Mouse (Mus musculus) ES-Bruce4 (cell line): ENCODE measurements around the gene Morn3. TPM values are rescaled to one million over a fixed set of nuclear protein-coding genes. Genes with fewer than 3 reads are reported as not detected.

ENCODE experiments used
- H3K27ac ChIP-seq: 2 replicates; pipeline ENCODE4 v1.5.1; 2012; ENCODE audit warnings: low read length, inconsistent platforms; ENCODE audit not compliant: insufficient read depth
- H3K27me3 ChIP-seq: 2 replicates; pipeline ENCODE4 v1.6.1; 2012; ENCODE audit warnings: mild to moderate bottlenecking, low read length, inconsistent platforms; ENCODE audit not compliant: control insufficient read depth, poor library complexity, insufficient read depth, severe bottlenecking
- H3K36me3 ChIP-seq: 2 replicates; pipeline ENCODE4 v1.6.1; 2012; ENCODE audit warnings: inconsistent platforms, mild to moderate bottlenecking, low read length, moderate library complexity; ENCODE audit not compliant: control insufficient read depth, poor library complexity, insufficient read depth, severe bottlenecking
- H3K4me1 ChIP-seq: one replicate; pipeline ENCODE4 v1.8.1; 2011; ENCODE audit warnings: low read length; ENCODE audit not compliant: control insufficient read depth, insufficient read depth
- H3K4me3 ChIP-seq: 2 replicates; pipeline ENCODE4 v1.5.1; 2011; ENCODE audit warnings: low read depth, mild to moderate bottlenecking, low read length
- H3K9ac ChIP-seq: 2 replicates; pipeline ENCODE4 v1.6.1; 2012; ENCODE audit warnings: low read depth, mild to moderate bottlenecking, inconsistent platforms; ENCODE audit not compliant: poor library complexity, severe bottlenecking
- H3K9me3 ChIP-seq: replicated peaks from 2 replicates; pipeline ENCODE4 v1.6.1; 2012; ENCODE audit warnings: mild to moderate bottlenecking, low read length, inconsistent platforms; ENCODE audit not compliant: control insufficient read depth, poor library complexity, insufficient read depth, severe bottlenecking
- CTCF ChIP-seq: IDR thresholded peaks from one replicate; pipeline ENCODE4 v1.8.1; 2011; ENCODE audit warnings: low read depth, low read length
- EP300 ChIP-seq: IDR thresholded peaks from 2 replicates; pipeline ENCODE4 v1.6.1; 2011; ENCODE audit warnings: low read depth, low read length; ENCODE audit not compliant: insufficient read depth
- POLR2A ChIP-seq: IDR thresholded peaks from one replicate; pipeline ENCODE4 v1.8.1; 2011; ENCODE audit warnings: low read length; ENCODE audit not compliant: insufficient read depth
- polyA plus RNA-seq: library from polyadenylated mRNA; stranded (reverse); fragments of >200 nt; gene quantifications from 2 replicates; pipeline ENCODE4 v1.2.4, GENCODE M21; 2011; ENCODE audit warnings: low read depth; ENCODE audit not compliant: missing spikeins, insufficient read depth, insufficient read length

The Morn3 gene
- polyA plus RNA-seq, 1 experiment: not detected

DNA sequence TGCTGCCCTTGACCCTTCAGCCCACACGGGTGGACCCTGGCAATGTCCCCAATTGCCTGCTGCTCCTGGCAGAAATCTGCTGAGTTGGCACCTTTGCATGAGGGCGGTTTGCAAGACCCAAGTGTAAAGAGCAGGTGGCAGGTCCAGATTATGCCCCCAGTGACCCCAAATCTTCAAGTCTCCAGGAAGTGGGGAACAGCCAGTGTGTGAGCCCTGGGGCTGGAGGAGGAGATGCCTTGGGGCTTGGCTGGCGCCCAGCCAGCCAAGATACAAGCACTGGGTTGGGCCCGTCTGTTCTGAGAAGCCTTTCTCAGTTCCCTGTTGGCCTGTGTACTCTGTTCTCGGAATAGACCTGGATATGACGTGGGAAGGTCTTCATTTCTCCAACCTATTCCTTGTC lies 19.4 kb downstream of the Morn3 start:
- Histone ChIP-seq H3K4me1 (peaks cover 4% of the 10 kb centered on the region), H3K27ac (no peak overlapping the region)
- TF ChIP-seq CTCF: no peak
- no peak for TF ChIP-seq EP300
- no peak for TF ChIP-seq POLR2A

DNA sequence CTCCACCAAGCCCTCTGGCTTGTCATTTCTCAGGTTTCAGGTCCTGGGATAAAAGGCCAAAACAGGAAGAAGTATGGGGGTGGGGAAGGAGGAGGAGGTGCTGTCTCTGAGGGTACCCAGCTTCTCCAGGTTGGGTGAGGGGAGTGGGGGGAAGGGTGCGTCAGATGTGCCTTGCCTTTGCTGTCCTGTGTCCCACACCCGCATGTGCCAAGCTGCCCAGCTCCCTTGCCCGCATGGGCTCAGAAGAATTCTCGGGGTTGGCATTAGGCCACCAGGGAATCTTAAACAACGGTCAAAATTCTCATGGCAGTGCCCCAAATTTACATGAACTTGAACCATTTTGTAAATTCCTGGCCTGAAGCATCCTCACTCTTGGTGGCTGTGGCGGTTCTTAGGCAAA lies 20.4 kb downstream of the Morn3 start:
- Histone ChIP-seq H3K4me1 (peaks cover 4% of the 10 kb centered on the region), H3K9me3 (0 out of 2 replicates have a peak, but pooled peaks cover 3% of the 10 kb centered on the region), H3K4me3 (no peak overlapping the region), H3K36me3 (no peaks in the 10 kb centered on the region), H3K27me3 (no peaks in the 10 kb centered on the region), H3K27ac (no peak overlapping the region), H3K9ac (no peak overlapping the region)
- no peak for TF ChIP-seq EP300
- no peak for TF ChIP-seq POLR2A
- TF ChIP-seq CTCF: no peak

More for the DNA sequence above, 19.4 kb downstream of the Morn3 start:
- Histone ChIP-seq H3K9ac (no peak overlapping the region), H3K36me3 (no peaks in the 10 kb centered on the region), H3K27me3 (no peaks in the 10 kb centered on the region), H3K9me3 (0 out of 2 replicates have a peak, but pooled peaks cover 3% of the 10 kb centered on the region), H3K4me3 (no peak overlapping the region)

- Histone ChIP-seq H3K27me3 (no peaks in the 10 kb centered on the region), H3K4me3 (no peak overlapping the region), H3K36me3 (no peaks in the 10 kb centered on the region), H3K9ac (no peak overlapping the region), H3K4me1 (peaks cover 4% of the 10 kb centered on the region), H3K27ac (no peak overlapping the region), H3K9me3 (no peaks in the 10 kb centered on the region)
- no peak for TF ChIP-seq POLR2A
- no peak for TF ChIP-seq EP300
- no peak for TF ChIP-seq CTCF
Measured at GRCm38 (mm10) chr5:123024965-123025573, 21.7 kb downstream of the Morn3 start.

GRCm38 (mm10) chr5:123024312-123024711 lies 22.5 kb downstream of the Morn3 start:
- Histone ChIP-seq H3K9me3 (no peaks in the 10 kb centered on the region), H3K36me3 (no peaks in the 10 kb centered on the region), H3K4me3 (no peak overlapping the region), H3K27ac (no peak overlapping the region), H3K27me3 (no peaks in the 10 kb centered on the region), H3K9ac (no peak overlapping the region), H3K4me1 (peaks cover 4% of the 10 kb centered on the region)
- TF ChIP-seq CTCF (no peak), EP300 (no peak), POLR2A (no peak)

DNA sequence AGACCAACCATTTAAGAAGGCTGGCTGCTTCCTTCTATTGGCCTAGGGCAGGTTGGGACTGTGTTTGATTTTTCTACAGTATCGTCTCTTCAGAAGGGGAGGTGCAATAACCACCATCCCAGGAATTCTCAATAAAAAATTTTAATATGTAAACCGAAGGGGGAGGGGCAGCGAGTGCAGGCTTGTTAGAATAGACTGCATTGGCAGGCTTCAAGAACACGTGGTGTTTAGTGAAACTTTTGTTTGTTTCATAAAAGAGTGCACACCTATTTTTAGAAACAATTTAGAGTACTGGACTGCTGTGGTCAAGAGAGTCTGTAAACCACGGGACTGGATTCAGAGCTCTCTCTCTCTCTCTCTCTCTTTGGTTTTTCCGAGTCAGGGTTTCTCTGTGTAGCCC lies 23.8 kb downstream of the Morn3 start:
- no peak overlapping the region for H3K4me3 ChIP-seq
- no peaks in the 10 kb centered on the region for H3K27me3 ChIP-seq
- no peak overlapping the region for H3K9ac ChIP-seq
- H3K27ac ChIP-seq: no peak overlapping the region
- no peaks in the 10 kb centered on the region for H3K9me3 ChIP-seq
- TF ChIP-seq CTCF: no peak
- TF ChIP-seq EP300: no peak
- TF ChIP-seq POLR2A: no peak
- H3K4me1 ChIP-seq: peaks cover 4% of the 10 kb centered on the region
- no peaks in the 10 kb centered on the region for H3K36me3 ChIP-seq

DNA sequence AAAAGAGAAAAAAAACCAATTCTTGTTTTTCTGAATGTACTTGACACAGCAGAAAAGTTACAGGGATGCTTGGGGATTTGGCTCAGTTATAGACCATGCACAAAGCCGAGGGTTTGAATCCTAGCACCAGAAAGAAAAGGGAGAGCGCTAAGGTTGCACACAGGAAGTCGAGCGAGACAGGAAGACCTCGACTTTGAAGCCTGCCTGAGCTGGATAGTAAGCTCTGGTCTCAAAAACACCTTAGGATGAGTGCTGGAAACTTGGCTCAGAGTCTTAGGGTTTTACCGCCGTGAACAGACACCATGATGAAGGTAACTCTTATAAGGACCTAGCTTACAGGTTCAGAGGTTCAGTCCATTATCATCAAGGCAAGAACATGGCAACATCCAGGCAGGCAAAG lies 25.4 kb downstream of the Morn3 start:
- H3K36me3 ChIP-seq: peaks cover 3% of the 10 kb centered on the region; the same call in 1 of the 2 replicates
- no peaks in the 10 kb centered on the region for H3K9me3 ChIP-seq
- no peak overlapping the region for H3K4me3 ChIP-seq
- H3K9ac ChIP-seq: no peak overlapping the region
- H3K27me3 ChIP-seq: no peaks in the 10 kb centered on the region
- peaks cover 4% of the 10 kb centered on the region for H3K4me1 ChIP-seq
- H3K27ac ChIP-seq: no peak overlapping the region
- TF ChIP-seq EP300 (no peak), CTCF (no peak), POLR2A (no peak)
